Mouse (Mus musculus) intestine, embryonic 14.5 days (tissue): ENCODE measurements around the gene Olfr721-ps1. TPM values are rescaled to one million over a fixed set of nuclear protein-coding genes. Genes with fewer than 3 reads are reported as not detected.

Source experiments
- ATAC-seq: fragments of 200-750 bp; cut with Nextera tagmentation; replicated peaks from 2 replicates; pipeline ENCODE4 v1.8.0; 2017; ENCODE audit warnings: low read depth, moderate number of reproducible peaks, moderate TSS enrichment, moderate library complexity; ENCODE audit not compliant: low FRiP score, low TSS enrichment
- DNase-seq: peaks from one replicate; pipeline ENCODE4 v3.0.0-alpha.2; 2018; ENCODE audit warnings: low spot score
- H3K27ac ChIP-seq: fragments of 300-500 bp; sonication (generic); 2 replicates; pipeline ENCODE4 v1.5.1; 2014; ENCODE audit warnings: low read depth, mild to moderate bottlenecking, control low read depth
- H3K27me3 ChIP-seq: fragments of 300-500 bp; sonication (generic); replicated peaks from 2 replicates; pipeline ENCODE4 v1.6.1; 2014; ENCODE audit warnings: low read length, control low read depth; ENCODE audit not compliant: control insufficient read depth, insufficient read depth
- H3K36me3 ChIP-seq: fragments of 300-500 bp; sonication (generic); 2 replicates; pipeline ENCODE4 v1.6.1; 2014; ENCODE audit warnings: low read length, control low read depth; ENCODE audit not compliant: control insufficient read depth, insufficient read depth
- H3K4me1 ChIP-seq: fragments of 300-500 bp; sonication (generic); replicated peaks from 2 replicates; pipeline ENCODE4 v1.6.1; 2014; ENCODE audit warnings: low read length, control low read depth, mixed read lengths; ENCODE audit not compliant: control insufficient read depth, insufficient read depth
- H3K4me2 ChIP-seq: fragments of 300-500 bp; sonication (generic); 2 replicates; pipeline ENCODE4 v1.6.1; 2014; ENCODE audit warnings: low read length
- H3K4me3 ChIP-seq: fragments of 300-500 bp; sonication (generic); 2 replicates; pipeline ENCODE4 v1.5.1; 2014; ENCODE audit warnings: low read depth, low read length, control low read depth, mixed read lengths
- H3K9ac ChIP-seq: fragments of 300-500 bp; sonication (generic); 2 replicates; pipeline ENCODE4 v1.6.1; 2014; ENCODE audit warnings: mild to moderate bottlenecking, low read length
- H3K9me3 ChIP-seq: fragments of 300-500 bp; sonication (generic); 2 replicates; pipeline ENCODE4 v1.6.1; 2016; ENCODE audit warnings: low read length, control low read depth; ENCODE audit not compliant: control insufficient read depth
- WGBS: fragments of 180-500 bp; shearing (Covaris S2); extraction: QIAGEN DNeasy Blood & Tissue Kit; methylation state at CpG from one replicate; pipeline ENCODE4 v1.1.7; 2014; 5-methylcytosine and 5-hydroxymethylcytosine counted together
- polyA plus RNA-seq: library from polyadenylated mRNA; unstranded; fragments of >200 nt; fragmentation: Nextera tagmentation; extraction: Ambion mirVana; gene quantifications from 2 replicates; pipeline ENCODE4 v1.2.1, GENCODE M21; 2014

Olfr721-ps1 gene
- polyA plus RNA-seq, result not detected in 2 replicates

DNA sequence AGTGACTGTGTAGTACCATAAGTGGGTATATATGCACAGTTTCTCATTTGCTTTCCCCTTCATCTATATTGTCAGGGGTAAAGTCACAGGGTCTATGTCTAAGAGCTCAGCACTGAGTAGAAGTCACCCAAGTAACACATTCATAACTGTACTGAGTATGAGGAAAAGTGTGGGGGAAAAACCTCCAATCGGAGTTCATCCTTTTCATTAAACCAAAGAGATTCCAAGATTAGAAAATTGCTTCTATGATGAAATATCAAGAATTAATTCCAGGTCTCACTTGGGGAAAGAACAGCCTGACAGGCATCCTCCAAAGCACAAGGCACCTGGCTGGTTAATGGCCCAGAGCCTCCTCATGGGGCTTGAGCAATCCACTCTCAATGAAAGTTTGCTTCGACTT, at the start of gene Olfr721-ps1:
Gene Olfr721-ps1, plus strand, starts transcription at position 301 of the 400 bp plus-strand sequence.
- Histone ChIP-seq H3K36me3 (no peaks in the 10 kb centered on the region), H3K4me1 (no peaks in the 10 kb centered on the region), H3K4me2 (no peak within 1 kb of the TSS), H3K9ac (no peak within 1 kb of the TSS), H3K9me3 (no peaks in the 10 kb centered on the region), H3K27ac (no peak within 1 kb of the TSS), H3K27me3 (no peaks in the 10 kb centered on the region), H3K4me3 (no peak within 1 kb of the TSS)
- ATAC-seq, result no peak
- WGBS, result 87% methylated on average over 2 of the region's 2 CpGs
- no peak for DNase-seq

DNA sequence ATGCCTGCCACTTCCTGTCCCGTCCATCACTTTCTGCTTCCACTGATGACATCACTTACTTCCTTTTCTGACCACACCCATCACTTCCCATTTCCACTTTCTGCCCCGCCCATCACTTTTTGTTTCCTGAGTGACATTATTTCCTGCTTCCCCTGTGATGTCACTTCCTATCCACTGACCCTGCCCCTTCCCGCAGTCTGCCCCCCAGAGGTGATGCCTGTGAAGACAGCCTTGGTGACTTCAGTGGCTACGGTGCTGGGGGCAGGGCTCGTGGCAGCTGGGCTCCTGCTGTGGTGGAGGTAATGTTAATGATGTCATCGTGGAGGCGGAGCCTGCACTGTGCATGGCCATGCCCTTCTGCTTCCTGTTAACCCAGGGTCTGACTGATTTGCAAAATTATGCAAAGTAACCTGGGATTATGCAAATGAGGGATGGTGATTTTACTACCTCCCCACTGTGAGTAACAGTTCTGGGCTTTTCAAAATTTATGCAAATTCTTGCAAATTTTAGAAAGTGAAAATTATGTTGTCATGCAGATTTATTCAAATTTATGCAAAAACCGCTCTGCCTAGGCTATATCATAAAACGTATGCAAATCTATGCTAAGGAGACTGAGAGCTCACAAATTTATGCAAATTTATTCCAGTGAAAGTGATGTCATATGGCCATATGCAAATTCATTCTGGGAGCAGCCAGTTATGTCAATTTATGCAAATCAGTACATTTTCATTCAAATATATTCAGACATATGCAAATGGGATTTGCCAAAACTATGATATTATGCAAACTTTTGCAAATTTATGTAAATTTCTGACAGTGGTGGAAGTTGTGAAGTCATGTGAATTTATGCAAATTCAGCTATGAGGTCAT, 49.1 kb upstream of the Olfr721-ps1 start:
- no peak for ATAC-seq
- H3K4me1 ChIP-seq, result no peaks in the 10 kb centered on the region
- peak; percentile 57 for DNase-seq
- H3K27me3 ChIP-seq, result no peaks in the 10 kb centered on the region
- 96% methylated on average over 9 of the region's 9 CpGs for WGBS
- no peak overlapping the region for H3K4me2 ChIP-seq
- H3K27ac ChIP-seq, result no peak overlapping the region
- no peak overlapping the region for H3K4me3 ChIP-seq
- H3K36me3 ChIP-seq, result no peaks in the 10 kb centered on the region
- H3K9ac ChIP-seq, result no peak overlapping the region
- peaks cover 70% of the 10 kb centered on the region for H3K9me3 ChIP-seq

DNA sequence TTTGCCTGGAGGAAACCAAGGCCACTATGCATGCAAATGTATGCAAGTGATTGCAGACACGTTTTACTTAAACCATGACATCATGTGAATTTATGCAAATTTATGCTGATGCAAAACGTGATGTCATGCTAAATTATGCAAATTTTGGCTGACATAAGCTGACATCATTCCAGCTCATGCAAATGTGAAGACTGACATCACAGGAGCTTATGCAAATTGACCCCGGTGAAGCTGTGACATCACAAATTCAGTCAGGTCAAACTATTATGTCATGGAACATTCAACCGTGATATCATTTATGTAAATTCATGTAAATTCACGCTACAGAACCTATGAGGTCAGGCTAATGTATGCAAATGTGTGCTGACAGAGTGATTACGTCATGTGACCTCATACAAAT, 48.5 kb upstream of the Olfr721-ps1 start:
- ATAC-seq (no peak), DNase-seq (peak; percentile 74)
- Histone ChIP-seq H3K27ac (no peak overlapping the region), H3K9me3 (peaks cover 64% of the 10 kb centered on the region), H3K9ac (no peak overlapping the region), H3K4me1 (no peaks in the 10 kb centered on the region), H3K4me2 (no peak overlapping the region), H3K4me3 (no peak overlapping the region), H3K36me3 (no peaks in the 10 kb centered on the region), H3K27me3 (no peaks in the 10 kb centered on the region)
- 86% methylated on average over 6 of the region's 6 CpGs for WGBS

DNA sequence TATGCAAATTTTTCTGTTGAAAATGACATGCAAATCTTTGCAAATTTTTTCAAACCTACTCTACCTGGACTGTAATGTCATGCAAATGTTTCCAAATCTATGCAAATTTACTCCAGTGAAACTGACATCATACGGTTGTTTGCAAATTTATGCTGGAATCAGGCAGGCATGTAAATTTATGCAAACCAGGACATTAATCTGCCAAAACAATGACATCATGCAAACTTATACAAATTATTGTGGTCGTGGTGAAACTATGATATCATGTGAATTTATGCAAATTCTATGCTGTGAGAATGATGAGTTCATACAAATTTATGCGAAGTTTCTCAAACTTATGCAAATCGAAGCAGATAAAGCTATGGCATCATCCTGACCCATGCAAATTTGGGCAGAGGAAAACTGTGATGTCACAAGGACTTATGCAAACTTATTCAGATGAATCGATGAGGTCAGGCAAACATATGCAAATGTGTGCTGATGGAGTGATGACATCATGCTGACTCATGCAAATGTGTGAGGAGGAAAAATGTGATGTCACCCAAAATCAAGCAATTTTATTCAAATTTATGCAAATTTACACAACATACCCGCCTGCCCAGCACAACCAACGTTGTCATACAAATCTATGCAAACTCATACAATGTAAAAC, 47.9 kb upstream of the Olfr721-ps1 start:
- Histone ChIP-seq H3K36me3 (no peaks in the 10 kb centered on the region), H3K9ac (no peak overlapping the region), H3K4me2 (no peak overlapping the region), H3K27me3 (no peaks in the 10 kb centered on the region), H3K4me3 (no peak overlapping the region), H3K9me3 (peaks cover 58% of the 10 kb centered on the region), H3K4me1 (no peaks in the 10 kb centered on the region), H3K27ac (no peak overlapping the region)
- ATAC-seq, result no peak
- WGBS, result 94% methylated on average over 7 of the region's 7 CpGs
- peak; percentile 58 for DNase-seq

DNA sequence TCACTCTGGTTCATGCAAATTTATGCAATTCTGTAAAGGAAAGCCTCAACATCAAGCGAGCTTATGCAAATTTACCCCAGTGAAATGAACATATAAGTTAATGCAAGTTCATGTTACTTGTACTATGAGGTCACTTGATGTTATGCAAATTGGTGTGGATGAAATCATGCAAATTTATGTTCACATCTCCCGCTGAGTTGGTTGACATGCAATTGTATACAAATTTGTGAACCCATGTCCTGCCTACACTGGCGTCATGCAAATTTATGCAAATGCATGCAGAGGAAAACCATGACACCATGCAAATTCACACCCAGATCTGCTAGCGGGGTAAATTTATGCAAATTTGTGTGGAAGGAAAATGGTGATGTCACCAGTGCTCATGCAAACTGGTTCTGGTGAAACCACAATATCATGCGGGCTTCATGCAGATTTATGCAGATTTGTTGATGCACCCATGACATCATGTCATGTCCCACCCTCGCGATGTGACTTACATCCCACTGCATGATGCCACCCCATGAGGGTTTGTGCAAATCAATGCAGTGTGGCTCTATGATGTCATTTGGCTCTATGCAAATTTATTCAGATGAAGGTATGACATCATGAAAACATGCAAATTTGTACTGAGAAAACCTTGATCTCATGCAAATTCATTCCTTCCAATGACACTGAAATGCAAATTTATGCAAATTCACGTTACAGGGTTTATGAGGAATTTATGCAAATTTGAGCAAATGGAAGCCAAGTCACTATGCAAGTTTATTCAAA, 47.2 kb upstream of the Olfr721-ps1 start:
- no peak overlapping the region for H3K9ac ChIP-seq
- WGBS, result 94% methylated on average over 8 of the region's 8 CpGs
- peak; percentile 62 for DNase-seq
- no peaks in the 10 kb centered on the region for H3K36me3 ChIP-seq
- H3K27ac ChIP-seq, result no peak overlapping the region
- ATAC-seq, result no peak
- no peak overlapping the region for H3K4me3 ChIP-seq
- peaks cover 50% of the 10 kb centered on the region for H3K9me3 ChIP-seq
- no peaks in the 10 kb centered on the region for H3K27me3 ChIP-seq
- H3K4me2 ChIP-seq, result no peak overlapping the region
- H3K4me1 ChIP-seq, result no peaks in the 10 kb centered on the region

DNA sequence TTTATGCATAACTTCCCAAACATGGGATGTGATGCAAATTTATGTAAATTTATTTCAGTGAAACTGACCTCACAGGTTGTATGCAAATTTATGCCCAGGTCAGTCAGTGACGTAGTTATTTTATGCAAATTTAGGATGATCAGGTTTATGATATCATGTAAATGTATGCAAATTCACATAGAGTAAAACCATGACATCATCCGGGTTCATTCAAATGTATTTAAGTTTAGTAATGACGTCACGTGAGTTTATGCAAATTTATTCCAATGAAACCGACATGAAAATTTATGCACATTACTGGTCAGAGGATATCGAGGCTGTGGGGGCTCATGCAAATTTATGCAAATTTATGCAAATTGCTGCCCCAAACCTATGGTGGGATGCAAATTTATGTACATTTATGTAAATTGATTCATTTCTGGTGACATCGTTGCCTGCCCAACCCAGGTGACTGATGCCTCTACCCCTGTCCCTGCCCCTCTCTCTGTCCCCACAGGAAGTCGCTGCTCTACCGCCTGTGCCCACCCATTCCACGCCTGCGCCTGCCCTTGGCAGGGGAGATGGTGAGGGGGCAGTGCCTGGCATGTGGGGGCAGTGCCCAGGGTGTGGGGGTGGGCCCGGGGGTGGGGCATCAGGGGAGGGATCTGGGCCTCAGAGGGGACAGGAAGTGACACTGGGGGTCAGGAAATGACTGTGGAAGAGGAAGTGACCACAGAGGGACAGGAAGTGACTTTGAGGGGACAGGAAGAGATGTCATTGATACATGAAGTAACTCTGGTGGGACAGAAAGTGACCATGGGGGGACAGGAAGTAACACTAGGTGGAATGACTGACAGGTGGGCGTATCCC, 46.4 kb upstream of the Olfr721-ps1 start:
- no peak overlapping the region for H3K9ac ChIP-seq
- ATAC-seq, result peak; percentile 10
- H3K4me3 ChIP-seq, result no peak overlapping the region
- H3K27ac ChIP-seq, result no peak overlapping the region
- 94% methylated on average over 13 of the region's 13 CpGs for WGBS
- H3K27me3 ChIP-seq, result no peaks in the 10 kb centered on the region
- DNase-seq, result peak; percentile 51
- H3K4me2 ChIP-seq, result no peak overlapping the region
- no peaks in the 10 kb centered on the region for H3K4me1 ChIP-seq
- H3K36me3 ChIP-seq, result no peaks in the 10 kb centered on the region
- H3K9me3 ChIP-seq, result peaks cover 42% of the 10 kb centered on the region

DNA sequence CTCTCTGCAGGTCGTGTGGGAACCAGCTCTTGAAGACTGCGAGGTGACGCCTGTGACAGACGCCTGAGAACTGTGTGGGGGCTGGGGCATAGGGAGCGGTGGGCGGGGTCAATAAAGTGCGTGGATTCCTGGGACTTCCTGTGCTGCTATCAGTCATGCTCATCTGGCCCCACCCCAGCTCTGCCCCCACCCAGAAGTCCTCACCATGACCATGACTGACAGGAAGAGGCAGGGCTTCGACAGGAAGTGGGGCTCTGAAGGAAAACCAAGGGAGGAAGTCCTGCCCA, 45.8 kb upstream of the Olfr721-ps1 start:
- Histone ChIP-seq H3K4me1 (no peaks in the 10 kb centered on the region), H3K9me3 (peaks cover 37% of the 10 kb centered on the region), H3K36me3 (no peaks in the 10 kb centered on the region), H3K27me3 (no peaks in the 10 kb centered on the region), H3K4me3 (no peak overlapping the region), H3K4me2 (no peak overlapping the region), H3K27ac (no peak overlapping the region), H3K9ac (no peak overlapping the region)
- no peak for DNase-seq
- 95% methylated on average over 8 of the region's 8 CpGs for WGBS
- ATAC-seq, result no peak; the same call in none of the 2 replicates

DNA sequence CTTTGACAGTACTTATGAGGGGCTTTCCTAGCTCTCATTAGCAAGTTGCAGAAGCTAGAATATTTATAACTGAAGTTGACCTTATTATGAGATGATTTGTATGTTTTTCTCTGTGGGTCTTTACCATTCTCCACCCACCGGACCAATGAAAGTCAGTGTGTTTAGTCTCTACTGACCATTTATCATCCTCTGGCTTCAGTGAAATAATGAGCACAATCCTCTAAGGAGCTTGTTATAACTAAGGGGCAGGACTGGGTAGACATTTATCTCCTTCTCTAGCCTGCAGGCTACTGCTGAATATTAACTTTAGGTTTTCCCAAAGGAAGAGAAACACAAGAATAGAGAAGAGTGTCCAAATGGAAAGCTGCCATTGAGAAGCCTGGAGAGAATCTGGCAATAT, 5.6 kb upstream of the Olfr721-ps1 start:
- Histone ChIP-seq H3K4me3 (no peak overlapping the region), H3K27ac (no peak overlapping the region), H3K4me1 (no peaks in the 10 kb centered on the region), H3K9ac (no peak overlapping the region), H3K4me2 (no peak overlapping the region), H3K36me3 (no peaks in the 10 kb centered on the region), H3K9me3 (no peaks in the 10 kb centered on the region), H3K27me3 (no peaks in the 10 kb centered on the region)
- ATAC-seq (no peak), DNase-seq (no peak)
- 72% methylated on average over 1 of the region's 1 CpGs for WGBS
